Mouse (Mus musculus) neural tube, embryonic 14.5 days (tissue): ENCODE data around the gene Neu2. TPM values are rescaled to one million over a fixed set of nuclear protein-coding genes. Genes with fewer than 3 reads are reported as not detected.
A peak's percentile ranks its signal among the peaks of the same experiment; 100 is the strongest.
"Not testable (repeated sequence)": the region's sequence is repeated elsewhere in the genome, so short reads cannot be mapped to it uniquely, and the experiment has no call there.

Experiments
- ATAC-seq: fragments of 200-750 bp; cut with Nextera tagmentation; 2 replicates; pipeline ENCODE4 v1.8.0; 2017; ENCODE audit warnings: low read depth, mild to moderate bottlenecking, moderate TSS enrichment, moderate library complexity
- H3K27ac ChIP-seq: fragments of 300-500 bp; sonication (generic); 2 replicates; pipeline ENCODE4 v1.5.1; 2014; ENCODE audit warnings: low read depth, mild to moderate bottlenecking, control low read depth, low read length, moderate library complexity, mixed read lengths
- H3K27me3 ChIP-seq: fragments of 300-500 bp; sonication (generic); 2 replicates; pipeline ENCODE4 v1.6.1; 2014; ENCODE audit warnings: low read length; ENCODE audit not compliant: control insufficient read depth, insufficient read depth
- H3K36me3 ChIP-seq: fragments of 300-500 bp; sonication (generic); 2 replicates; pipeline ENCODE4 v1.6.1; 2014; ENCODE audit warnings: low read length, mixed read lengths; ENCODE audit not compliant: control insufficient read depth, insufficient read depth
- H3K4me1 ChIP-seq: fragments of 300-500 bp; sonication (generic); 2 replicates; pipeline ENCODE4 v1.6.1; 2014; ENCODE audit warnings: low read length; ENCODE audit not compliant: control insufficient read depth, insufficient read depth
- H3K4me2 ChIP-seq: fragments of 300-500 bp; sonication (generic); 2 replicates; pipeline ENCODE4 v1.6.1; 2014; ENCODE audit warnings: mild to moderate bottlenecking, low read depth, low read length, control low read depth
- H3K4me3 ChIP-seq: fragments of 300-500 bp; sonication (generic); 2 replicates; pipeline ENCODE4 v1.5.1; 2014; ENCODE audit warnings: low read depth, low read length, control low read depth, mixed read lengths
- H3K9ac ChIP-seq: fragments of 300-500 bp; sonication (generic); replicated peaks from 2 replicates; pipeline ENCODE4 v1.6.1; 2014; ENCODE audit warnings: low read depth, mild to moderate bottlenecking, control low read depth, low read length, mixed read lengths
- H3K9me3 ChIP-seq: fragments of 300-500 bp; sonication (generic); 2 replicates; pipeline ENCODE4 v1.6.1; 2016; ENCODE audit warnings: low read length; ENCODE audit not compliant: control insufficient read depth
- WGBS: fragments of 180-500 bp; shearing (Covaris S2); extraction: QIAGEN DNeasy Blood & Tissue Kit; methylation state at CpG from one replicate; pipeline ENCODE4 v1.1.7; 2014; 5-methylcytosine and 5-hydroxymethylcytosine counted together
- polyA plus RNA-seq: library from polyadenylated mRNA; unstranded; fragments of >200 nt; fragmentation: Nextera tagmentation; extraction: Ambion mirVana; gene quantifications from 2 replicates; pipeline ENCODE4 v1.2.1, GENCODE M21; 2014

Neu2 gene
- 0.17 and 0.63 TPM in 2 replicates for polyA plus RNA-seq

DNA sequence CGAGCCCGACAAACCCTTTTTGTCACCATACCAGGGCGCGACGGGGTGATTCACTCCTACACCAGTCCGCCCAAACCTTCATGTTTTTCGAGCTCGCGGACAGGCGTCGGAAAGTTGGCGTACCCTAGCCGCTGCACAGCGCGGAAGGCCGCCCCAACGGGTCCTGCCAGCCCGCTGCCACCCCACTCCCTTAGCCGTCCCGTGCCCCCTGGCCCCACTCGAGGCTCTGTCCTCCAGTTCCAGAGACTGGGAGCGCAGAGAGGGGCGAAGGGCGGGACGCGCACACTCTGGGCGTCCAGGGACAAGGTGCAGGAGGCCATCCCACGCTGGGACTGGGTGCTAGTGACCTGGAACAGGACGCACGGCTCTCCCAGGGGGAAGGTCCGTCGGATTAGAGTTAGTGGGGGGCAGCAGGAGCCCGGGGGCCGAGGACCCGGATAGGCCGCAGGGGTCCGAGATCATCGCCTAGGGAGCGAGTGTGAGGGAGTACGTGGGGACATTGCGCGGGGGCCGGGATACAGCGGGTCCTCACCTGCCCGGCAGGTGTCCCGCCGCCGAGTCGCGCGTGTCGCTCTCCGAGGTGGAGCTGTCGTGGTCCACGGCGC is at the start of gene Neu2:
Gene Neu2 (plus strand): TSS at position 329 of the 605 bp plus-strand sequence.
- Histone ChIP-seq H3K36me3 (no peaks in the 10 kb centered on the region), H3K9me3 (no peaks in the 10 kb centered on the region), H3K9ac (peak within 1 kb of the TSS; percentile 73), H3K4me1 (peaks cover 4% of the 10 kb centered on the region), H3K4me3 (peak within 1 kb of the TSS; percentile 72), H3K27ac (no peak within 1 kb of the TSS), H3K27me3 (no peaks in the 10 kb centered on the region), H3K4me2 (peak within 1 kb of the TSS; percentile 94)
- ATAC-seq: 0 out of 2 replicates have a peak, but pooled peaks have one; percentile 34
- 1% methylated on average over 55 of the region's 56 CpGs for WGBS

DNA sequence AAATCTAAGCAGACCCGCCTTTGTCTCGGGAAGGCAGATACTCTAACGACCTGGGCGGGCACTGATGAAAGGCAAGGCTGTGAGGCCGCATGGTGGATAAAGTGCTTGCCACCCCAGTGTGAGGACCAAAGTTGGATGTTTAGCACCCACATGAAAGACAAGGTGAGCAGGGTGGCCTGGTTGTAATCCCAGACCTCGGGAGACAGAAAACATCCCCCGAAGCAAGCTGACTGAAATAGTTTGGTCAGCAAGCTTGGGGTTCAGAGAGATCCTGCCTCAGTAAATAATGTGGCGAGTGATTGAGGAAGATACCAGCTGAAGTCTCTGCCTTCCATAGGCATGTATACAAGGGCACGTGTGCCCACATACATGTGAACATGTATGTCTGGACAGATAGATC is 42.2 kb upstream of the Neu2 start:
- no peaks in the 10 kb centered on the region for H3K36me3 ChIP-seq
- 58% methylated on average over 9 of the region's 9 CpGs for WGBS
- no peak overlapping the region for H3K9ac ChIP-seq
- H3K9me3 ChIP-seq: no peaks in the 10 kb centered on the region
- no peak for ATAC-seq
- H3K27ac ChIP-seq: no peak overlapping the region
- no peaks in the 10 kb centered on the region for H3K4me1 ChIP-seq
- no peak overlapping the region for H3K4me3 ChIP-seq
- H3K4me2 ChIP-seq: peak overlapping the region; percentile 14; the same call in 1 of the 2 replicates
- H3K27me3 ChIP-seq: no peaks in the 10 kb centered on the region

DNA sequence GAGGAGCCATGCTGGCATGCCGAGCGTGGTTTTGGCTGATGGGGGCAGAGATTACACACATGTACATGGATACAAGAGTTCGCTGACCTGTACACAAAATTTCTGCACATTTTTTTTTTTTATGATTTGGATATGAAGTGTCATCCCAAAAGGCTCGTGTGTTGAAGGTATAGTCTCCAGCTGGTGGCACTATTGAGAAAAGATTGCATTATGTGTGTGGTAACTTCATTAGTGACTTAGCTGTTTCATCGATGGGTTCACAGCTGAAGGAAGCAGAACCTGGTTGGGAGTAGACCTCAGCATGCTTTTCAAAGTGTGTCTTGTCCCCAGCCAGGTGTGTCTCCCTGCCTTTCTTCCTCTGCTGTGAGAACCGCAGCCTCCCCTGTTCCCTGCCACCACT is 41.4 kb upstream of the Neu2 start:
- Histone ChIP-seq H3K4me3 (no peak overlapping the region), H3K27ac (no peak overlapping the region), H3K9ac (no peak overlapping the region), H3K9me3 (no peaks in the 10 kb centered on the region), H3K4me1 (no peaks in the 10 kb centered on the region), H3K27me3 (no peaks in the 10 kb centered on the region), H3K4me2 (no peak overlapping the region), H3K36me3 (no peaks in the 10 kb centered on the region)
- WGBS: 74% methylated on average over 6 of the region's 6 CpGs
- ATAC-seq: no peak

DNA sequence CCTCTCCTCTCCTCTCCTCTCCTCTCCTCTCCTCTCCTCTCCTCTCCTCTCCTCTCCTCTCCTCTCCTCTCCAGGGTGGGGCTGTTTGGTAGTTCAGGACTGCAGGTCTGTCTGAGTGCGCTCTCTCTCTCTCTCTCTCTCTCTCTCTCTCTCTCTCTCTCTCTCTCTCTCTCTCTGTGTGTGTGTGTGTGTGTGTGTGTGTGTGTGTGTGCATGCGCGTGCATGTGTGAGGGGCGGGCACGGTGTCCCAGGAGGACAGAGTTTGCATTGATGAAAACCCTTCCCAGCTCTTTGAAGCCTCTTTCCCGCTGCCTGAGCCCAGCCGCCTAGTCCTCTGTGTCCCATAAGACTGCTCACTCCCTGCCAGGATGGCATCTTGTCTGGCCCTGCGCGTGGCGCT is 39.7 kb upstream of the Neu2 start, which contains the start of gene Snorc:
Gene Snorc (plus strand): TSS at position 301 of the 400 bp plus-strand sequence.
- H3K27me3 ChIP-seq, H3K4me1 ChIP-seq, H3K9ac ChIP-seq, H3K4me3 ChIP-seq, H3K4me2 ChIP-seq, H3K36me3 ChIP-seq, ATAC-seq, H3K27ac ChIP-seq, H3K9me3 ChIP-seq: not testable (repeated sequence)
- 43% methylated on average over 7 of the region's 10 CpGs for WGBS

DNA sequence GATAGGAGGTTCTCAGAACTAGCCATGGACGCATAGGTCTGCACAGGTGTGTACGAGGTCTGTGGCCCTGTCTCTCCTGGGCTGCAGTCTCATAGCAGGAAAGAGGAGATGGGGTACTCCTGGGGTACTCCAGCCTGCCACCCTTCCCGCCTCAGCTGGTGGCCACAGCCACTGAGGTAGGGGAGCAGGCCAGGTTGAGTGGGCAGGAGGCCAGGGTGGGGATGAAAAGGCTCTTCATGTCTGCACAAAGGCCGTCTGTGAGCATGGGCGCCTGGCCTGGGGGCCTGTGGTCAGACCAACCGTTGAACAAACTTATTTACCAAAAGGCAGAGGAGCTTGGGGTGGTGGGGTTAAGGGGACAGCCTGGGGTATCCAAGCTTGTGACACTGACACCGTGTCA is 37.8 kb upstream of the Neu2 start:
- no peak overlapping the region for H3K4me2 ChIP-seq
- no peaks in the 10 kb centered on the region for H3K9me3 ChIP-seq
- H3K27me3 ChIP-seq: peaks cover 2% of the 10 kb centered on the region; the same call in 1 of the 2 replicates
- no peaks in the 10 kb centered on the region for H3K36me3 ChIP-seq
- H3K27ac ChIP-seq: no peak overlapping the region
- H3K9ac ChIP-seq: no peak overlapping the region
- H3K4me3 ChIP-seq: no peak overlapping the region
- ATAC-seq: no peak
- WGBS: 83% methylated on average over 7 of the region's 7 CpGs
- peaks cover 4% of the 10 kb centered on the region; the same call in 1 of the 2 replicates for H3K4me1 ChIP-seq

DNA sequence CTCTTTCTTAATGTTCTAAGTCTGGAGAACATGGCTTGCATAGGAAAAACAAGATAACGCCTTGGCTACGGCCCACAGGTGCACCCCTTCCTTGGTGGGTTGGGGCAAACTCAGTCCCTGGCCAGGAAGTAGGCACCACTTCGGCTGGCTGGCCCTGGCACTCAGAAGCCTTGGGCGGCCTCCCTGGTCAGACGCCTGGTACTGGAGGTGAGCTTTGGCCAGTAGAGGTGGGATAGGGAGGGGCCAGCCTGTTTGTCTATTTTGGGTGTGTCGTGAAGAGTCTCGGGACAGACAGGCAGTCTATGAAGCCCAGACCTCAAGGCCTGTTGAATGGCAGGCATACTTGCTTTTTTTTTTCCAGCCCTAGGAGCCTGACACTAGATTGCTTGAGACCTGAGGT is 37.1 kb upstream of the Neu2 start:
- H3K27ac ChIP-seq: no peak overlapping the region
- ATAC-seq: no peak
- no peaks in the 10 kb centered on the region for H3K9me3 ChIP-seq
- no peak overlapping the region for H3K9ac ChIP-seq
- peaks cover 4% of the 10 kb centered on the region; the same call in 1 of the 2 replicates for H3K4me1 ChIP-seq
- H3K4me3 ChIP-seq: no peak overlapping the region
- no peaks in the 10 kb centered on the region for H3K36me3 ChIP-seq
- 93% methylated on average over 7 of the region's 7 CpGs for WGBS
- H3K27me3 ChIP-seq: peaks cover 2% of the 10 kb centered on the region; the same call in 1 of the 2 replicates
- H3K4me2 ChIP-seq: no peak overlapping the region

DNA sequence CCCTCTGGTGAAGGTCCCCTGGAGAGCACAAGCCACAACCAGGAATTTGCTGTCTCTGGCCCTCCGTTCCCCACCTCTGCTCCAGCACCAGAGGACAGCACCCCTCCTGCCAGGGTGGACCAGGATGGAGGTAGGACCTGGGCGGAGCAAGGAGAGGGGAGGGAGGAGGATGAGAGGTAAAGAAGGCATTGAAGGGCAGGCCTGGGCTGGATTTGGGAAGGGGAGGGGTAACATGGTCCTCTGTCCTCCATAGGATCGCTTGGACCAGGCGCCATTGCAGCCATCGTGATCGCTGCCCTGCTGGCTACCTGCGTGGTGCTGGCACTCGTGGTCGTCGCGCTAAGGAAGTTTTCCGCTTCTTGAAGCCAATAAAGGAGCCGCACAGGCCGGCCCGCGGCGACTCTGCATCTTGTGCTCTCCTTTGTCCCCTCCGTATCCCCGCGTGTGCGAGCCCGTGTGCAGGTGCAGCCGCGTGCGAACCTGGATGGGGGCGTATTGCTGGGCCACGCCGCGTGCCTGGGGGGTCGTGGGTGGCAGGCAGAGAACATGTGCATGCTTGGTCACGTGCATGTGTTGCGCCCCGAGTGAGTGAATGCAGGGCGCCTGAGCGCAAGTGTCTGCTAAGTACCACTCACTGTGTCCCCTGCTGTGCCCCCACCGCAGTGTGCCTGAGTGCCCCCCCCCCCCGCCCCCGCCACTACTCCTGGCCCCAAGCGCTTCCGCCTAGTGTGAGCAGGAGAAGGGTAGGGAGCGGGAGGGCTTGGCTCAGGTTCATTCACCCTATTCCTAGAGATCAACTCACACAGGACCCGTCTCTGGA is 34.4 kb upstream of the Neu2 start:
- WGBS: 3% methylated on average over 40 of the region's 42 CpGs
- peak; percentile 56 for ATAC-seq
- H3K36me3 ChIP-seq: no peaks in the 10 kb centered on the region
- H3K4me3 ChIP-seq: peak overlapping the region; percentile 31
- peaks cover 4% of the 10 kb centered on the region; the same call in 1 of the 2 replicates for H3K4me1 ChIP-seq
- no peaks in the 10 kb centered on the region for H3K9me3 ChIP-seq
- H3K9ac ChIP-seq: peak overlapping the region; percentile 37
- H3K4me2 ChIP-seq: peak overlapping the region; percentile 65
- peaks cover 2% of the 10 kb centered on the region; the same call in 1 of the 2 replicates for H3K27me3 ChIP-seq
- no peak overlapping the region for H3K27ac ChIP-seq

DNA sequence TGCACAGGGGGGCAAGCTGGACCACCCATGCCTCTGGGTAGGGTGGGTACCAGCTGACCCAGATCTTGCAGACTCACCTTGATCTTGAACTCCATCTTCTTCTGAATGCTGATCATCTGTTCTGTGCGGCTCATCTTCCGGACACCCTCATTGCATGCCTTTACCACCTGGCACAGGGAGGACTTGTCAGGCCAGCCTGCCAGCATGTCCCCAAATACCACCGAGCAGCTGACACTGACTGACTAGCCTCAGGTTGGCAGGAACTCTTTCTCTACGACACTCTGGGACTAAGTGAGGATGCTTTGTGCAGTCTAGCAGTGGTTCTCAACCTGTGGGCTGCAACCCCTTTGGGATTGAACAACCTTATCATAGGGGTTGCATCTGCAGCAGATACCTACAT is 27.1 kb upstream of the Neu2 start:
- no peaks in the 10 kb centered on the region for H3K36me3 ChIP-seq
- 90% methylated on average over 4 of the region's 4 CpGs for WGBS
- H3K4me3 ChIP-seq: no peak overlapping the region
- H3K4me2 ChIP-seq: no peak overlapping the region
- H3K9me3 ChIP-seq: no peaks in the 10 kb centered on the region
- ATAC-seq: no peak
- no peak overlapping the region for H3K9ac ChIP-seq
- no peak overlapping the region for H3K27ac ChIP-seq
- H3K27me3 ChIP-seq: no peaks in the 10 kb centered on the region
- no peaks in the 10 kb centered on the region for H3K4me1 ChIP-seq

DNA sequence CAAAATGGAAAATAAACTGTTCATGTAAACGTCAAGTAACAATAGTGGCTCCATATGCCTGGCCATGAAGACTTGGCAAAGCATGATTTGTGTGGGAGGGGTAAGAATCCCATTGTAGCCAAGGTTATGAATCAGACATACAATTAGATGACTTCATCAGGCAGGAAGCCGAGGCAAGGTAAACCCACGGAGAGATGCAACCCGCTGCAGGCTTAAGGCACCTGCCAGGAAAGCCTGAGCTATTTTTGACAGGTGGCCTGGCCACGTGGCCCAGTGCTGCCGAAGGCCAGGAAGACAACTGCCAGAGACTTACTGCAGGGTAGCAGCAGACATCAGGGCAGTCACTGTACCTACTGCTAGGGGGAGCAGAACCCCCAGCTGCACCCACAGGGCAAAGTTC is 23.3 kb upstream of the Neu2 start:
- 75% methylated on average over 6 of the region's 6 CpGs for WGBS
- no peak for ATAC-seq
- H3K9me3 ChIP-seq: no peaks in the 10 kb centered on the region
- no peaks in the 10 kb centered on the region for H3K4me1 ChIP-seq
- H3K27me3 ChIP-seq: no peaks in the 10 kb centered on the region
- H3K27ac ChIP-seq: no peak overlapping the region
- H3K4me3 ChIP-seq: no peak overlapping the region
- H3K9ac ChIP-seq: no peak overlapping the region
- H3K4me2 ChIP-seq: no peak overlapping the region
- H3K36me3 ChIP-seq: no peaks in the 10 kb centered on the region
